Mouse (Mus musculus): ENCODE results near the gene Alkal2. TPM values are rescaled to one million over a fixed set of nuclear protein-coding genes. Genes with fewer than 3 reads are reported as not detected.

The Alkal2 gene
- polyA plus RNA-seq, 1 experiment from 2014 or later: 0.58 TPM

DNA sequence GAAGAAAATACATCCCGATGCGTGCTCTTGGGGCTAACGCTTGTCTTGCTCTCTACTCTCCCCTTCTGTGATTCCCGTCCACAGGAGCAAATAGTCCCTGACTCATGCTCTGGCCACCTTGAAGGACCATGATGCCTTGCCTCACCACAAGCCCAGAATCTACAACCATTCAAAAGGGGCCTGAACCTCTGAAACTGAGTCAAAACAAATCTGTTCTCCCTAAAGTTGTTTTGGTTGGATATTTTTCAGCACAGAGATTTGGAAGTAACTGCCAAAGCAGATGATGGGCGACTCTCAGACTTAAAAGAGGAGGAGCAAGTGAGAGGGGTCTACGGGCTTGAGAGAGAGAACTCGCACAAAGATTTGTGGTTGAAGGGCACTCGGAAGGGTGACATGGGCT is 26.7 kb downstream of the Alkal2 start:
- Histone ChIP-seq H3K36me3 (ENCODE audit: control insufficient read depth, insufficient read depth, low read length) (no peaks in the 10 kb centered on the region), H3K27me3 (ENCODE audit: control insufficient read depth, insufficient read depth, low read length) (no peaks in the 10 kb centered on the region), H3K27ac (replicated peaks; ENCODE audit: low read depth, low read length) (no peak overlapping the region), H3K9ac (replicated peaks; ENCODE audit: low read length) (peak overlapping the region; percentile 83), H3K4me3 (replicated peaks; ENCODE audit: low read depth, low read length) (peak overlapping the region; percentile 53), H3K9me3 (ENCODE audit: control insufficient read depth, low read length) (no peaks in the 10 kb centered on the region), H3K4me2 (ENCODE audit: low read length) (peak overlapping the region; percentile 90), H3K4me1 (ENCODE audit: control insufficient read depth, insufficient read depth, low read length) (peaks cover 24% of the 10 kb centered on the region)
- DNase-seq (no peak), ATAC-seq (ENCODE audit: low FRiP score, low TSS enrichment) (no peak)
- 20% methylated on average over 8 of the region's 8 CpGs for WGBS

- Histone ChIP-seq H3K4me2 (ENCODE audit: low read length) (peak within 1 kb of the TSS; percentile 90), H3K27me3 (ENCODE audit: control insufficient read depth, insufficient read depth, low read length) (no peaks in the 10 kb centered on the region), H3K4me3 (replicated peaks; ENCODE audit: low read depth, low read length) (peak within 1 kb of the TSS; percentile 53), H3K27ac (replicated peaks; ENCODE audit: low read depth, low read length) (peak within 1 kb of the TSS; percentile 49), H3K36me3 (ENCODE audit: control insufficient read depth, insufficient read depth, low read length) (no peaks in the 10 kb centered on the region), H3K4me1 (ENCODE audit: control insufficient read depth, insufficient read depth, low read length) (peaks cover 24% of the 10 kb centered on the region), H3K9ac (replicated peaks; ENCODE audit: low read length) (peak within 1 kb of the TSS; percentile 83), H3K9me3 (ENCODE audit: control insufficient read depth, low read length) (no peaks in the 10 kb centered on the region)
- under 1% methylated on average over 52 of the region's 52 CpGs for WGBS
- DNase-seq (peak; percentile 98), ATAC-seq (ENCODE audit: low FRiP score, low TSS enrichment) (peak; percentile 98)
Measured at GRCm38 (mm10) chr12:30911261-30912047, 27.3 kb downstream of the Alkal2 start, which contains the start of the genes Acp1 and Sh3yl1. Gene Acp1 (minus strand): TSS chr12:30911589. Gene Sh3yl1 (plus strand): TSS chr12:30911668.

- peak overlapping the region; percentile 83 for H3K9ac ChIP-seq (replicated peaks; ENCODE audit: low read length)
- H3K27me3 ChIP-seq (ENCODE audit: control insufficient read depth, insufficient read depth, low read length): no peaks in the 10 kb centered on the region
- peak overlapping the region; percentile 90 for H3K4me2 ChIP-seq (ENCODE audit: low read length)
- DNase-seq (peak; percentile 70), ATAC-seq (ENCODE audit: low FRiP score, low TSS enrichment) (peak; percentile 57; the same call in 1 of the 2 replicates)
- 0 out of 2 replicates have a peak overlapping the region, but pooled peaks have one; percentile 10 for H3K27ac ChIP-seq (replicated peaks; ENCODE audit: low read depth, low read length)
- H3K4me1 ChIP-seq (ENCODE audit: control insufficient read depth, insufficient read depth, low read length): peaks cover 24% of the 10 kb centered on the region
- H3K9me3 ChIP-seq (ENCODE audit: control insufficient read depth, low read length): no peaks in the 10 kb centered on the region
- no peaks in the 10 kb centered on the region for H3K36me3 ChIP-seq (ENCODE audit: control insufficient read depth, insufficient read depth, low read length)
- peak overlapping the region; percentile 53 for H3K4me3 ChIP-seq (replicated peaks; ENCODE audit: low read depth, low read length)
- 0% methylated on average over 19 of the region's 19 CpGs for WGBS
Measured at GRCm38 (mm10) chr12:30912048-30912381, 27.9 kb downstream of the Alkal2 start.

- H3K9ac ChIP-seq (replicated peaks; ENCODE audit: low read length): no peak overlapping the region; the same call in 1 of the 2 replicates
Measured at GRCm38 (mm10) chr12:30912840-30913239, 28.7 kb downstream of the Alkal2 start.

GRCm38 (mm10) chr12:30922401-30922800 is 38.3 kb downstream of the Alkal2 start:
- Histone ChIP-seq H3K27me3 (ENCODE audit: control insufficient read depth, insufficient read depth, low read length) (no peaks in the 10 kb centered on the region), H3K4me2 (ENCODE audit: low read length) (no peak overlapping the region), H3K4me3 (replicated peaks; ENCODE audit: low read depth, low read length) (no peak overlapping the region), H3K36me3 (ENCODE audit: control insufficient read depth, insufficient read depth, low read length) (peaks cover 15% of the 10 kb centered on the region), H3K27ac (replicated peaks; ENCODE audit: low read depth, low read length) (no peak overlapping the region), H3K9me3 (ENCODE audit: control insufficient read depth, low read length) (no peaks in the 10 kb centered on the region), H3K4me1 (ENCODE audit: control insufficient read depth, insufficient read depth, low read length) (no peaks in the 10 kb centered on the region), H3K9ac (replicated peaks; ENCODE audit: low read length) (no peak overlapping the region)
- DNase-seq (no peak), ATAC-seq (ENCODE audit: low FRiP score, low TSS enrichment) (no peak)
- 93% methylated on average over 3 of the region's 3 CpGs for WGBS

More at GRCm38 (mm10) chr12:30912840-30913239, 28.7 kb downstream of the Alkal2 start:
- no peak for ATAC-seq (ENCODE audit: low FRiP score, low TSS enrichment)
- no peak for DNase-seq
- H3K9me3 ChIP-seq (ENCODE audit: control insufficient read depth, low read length): no peaks in the 10 kb centered on the region
- H3K27ac ChIP-seq (replicated peaks; ENCODE audit: low read depth, low read length): no peak overlapping the region
- WGBS: 63% methylated on average over 3 of the region's 3 CpGs
- H3K4me2 ChIP-seq (ENCODE audit: low read length): peak overlapping the region; percentile 90
- no peaks in the 10 kb centered on the region for H3K36me3 ChIP-seq (ENCODE audit: control insufficient read depth, insufficient read depth, low read length)
- H3K4me3 ChIP-seq (replicated peaks; ENCODE audit: low read depth, low read length): peak overlapping the region; percentile 53
- peaks cover 24% of the 10 kb centered on the region for H3K4me1 ChIP-seq (ENCODE audit: control insufficient read depth, insufficient read depth, low read length)
- no peaks in the 10 kb centered on the region for H3K27me3 ChIP-seq (ENCODE audit: control insufficient read depth, insufficient read depth, low read length)

DNA sequence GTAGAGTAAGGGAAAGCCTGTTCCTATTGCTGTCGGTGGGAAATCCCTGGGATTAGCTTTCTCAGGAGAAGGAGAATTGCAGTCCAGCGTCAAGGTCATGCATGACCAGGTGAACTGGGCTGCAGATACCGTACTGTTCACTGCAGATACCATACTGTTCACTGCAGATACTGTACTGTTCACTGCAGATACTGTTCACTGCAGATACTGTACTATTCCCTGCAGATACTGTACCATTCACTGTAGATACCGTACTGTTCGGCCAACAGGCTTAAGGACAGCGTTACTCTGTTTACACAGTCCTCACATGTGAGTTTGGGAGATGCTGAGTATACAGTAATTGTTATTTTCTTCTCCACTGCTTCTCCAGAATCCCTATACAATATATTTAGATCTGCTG is 44.1 kb downstream of the Alkal2 start:
- H3K9ac ChIP-seq (replicated peaks; ENCODE audit: low read length): no peak overlapping the region
- H3K27ac ChIP-seq (replicated peaks; ENCODE audit: low read depth, low read length): no peak overlapping the region
- peaks cover 21% of the 10 kb centered on the region for H3K36me3 ChIP-seq (ENCODE audit: control insufficient read depth, insufficient read depth, low read length)
- DNase-seq (no peak), ATAC-seq (ENCODE audit: low FRiP score, low TSS enrichment) (no peak)
- no peaks in the 10 kb centered on the region for H3K4me1 ChIP-seq (ENCODE audit: control insufficient read depth, insufficient read depth, low read length)
- no peaks in the 10 kb centered on the region for H3K27me3 ChIP-seq (ENCODE audit: control insufficient read depth, insufficient read depth, low read length)
- H3K4me3 ChIP-seq (replicated peaks; ENCODE audit: low read depth, low read length): no peak overlapping the region
- 89% methylated on average over 6 of the region's 6 CpGs for WGBS
- no peaks in the 10 kb centered on the region for H3K9me3 ChIP-seq (ENCODE audit: control insufficient read depth, low read length)
- H3K4me2 ChIP-seq (ENCODE audit: low read length): no peak overlapping the region

DNA sequence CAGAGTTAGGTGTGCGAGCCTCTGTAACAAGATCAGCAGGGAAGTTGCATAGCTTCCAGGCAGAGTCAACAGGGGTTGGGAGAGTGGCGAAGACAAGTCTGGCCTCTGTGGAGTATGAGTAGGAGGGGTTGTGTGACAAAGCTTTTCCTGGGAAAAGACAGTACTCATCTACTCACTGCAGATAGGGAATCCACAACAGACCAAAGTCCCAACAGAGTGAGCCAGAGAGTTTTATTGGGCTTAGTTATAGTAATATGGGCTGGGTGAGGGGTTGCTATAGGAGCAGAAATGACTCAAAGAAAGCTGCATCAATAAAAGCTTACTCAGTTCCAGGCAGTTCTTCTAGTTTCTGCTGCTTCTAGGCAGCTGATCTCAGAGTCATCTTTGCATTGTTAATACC is 49.2 kb downstream of the Alkal2 start:
- no peaks in the 10 kb centered on the region for H3K9me3 ChIP-seq (ENCODE audit: control insufficient read depth, low read length)
- H3K4me1 ChIP-seq (ENCODE audit: control insufficient read depth, insufficient read depth, low read length): no peaks in the 10 kb centered on the region
- H3K4me2 ChIP-seq (ENCODE audit: low read length): no peak overlapping the region
- DNase-seq (no peak), ATAC-seq (ENCODE audit: low FRiP score, low TSS enrichment) (no peak)
- 88% methylated on average over 2 of the region's 2 CpGs for WGBS
- H3K36me3 ChIP-seq (ENCODE audit: control insufficient read depth, insufficient read depth, low read length): peaks cover under 1% of the 10 kb centered on the region; the same call in 1 of the 2 replicates
- no peaks in the 10 kb centered on the region for H3K27me3 ChIP-seq (ENCODE audit: control insufficient read depth, insufficient read depth, low read length)
- H3K9ac ChIP-seq (replicated peaks; ENCODE audit: low read length): no peak overlapping the region
- no peak overlapping the region for H3K4me3 ChIP-seq (replicated peaks; ENCODE audit: low read depth, low read length)
- H3K27ac ChIP-seq (replicated peaks; ENCODE audit: low read depth, low read length): no peak overlapping the region

GRCm38 (mm10) chr12:30936899-30937298 is 52.8 kb downstream of the Alkal2 start:
- Histone ChIP-seq H3K4me2 (ENCODE audit: low read length) (no peak overlapping the region), H3K4me3 (replicated peaks; ENCODE audit: low read depth, low read length) (no peak overlapping the region), H3K9me3 (ENCODE audit: control insufficient read depth, low read length) (no peaks in the 10 kb centered on the region), H3K27me3 (ENCODE audit: control insufficient read depth, insufficient read depth, low read length) (no peaks in the 10 kb centered on the region), H3K27ac (replicated peaks; ENCODE audit: low read depth, low read length) (no peak overlapping the region), H3K36me3 (ENCODE audit: control insufficient read depth, insufficient read depth, low read length) (peaks cover 27% of the 10 kb centered on the region), H3K9ac (replicated peaks; ENCODE audit: low read length) (no peak overlapping the region), H3K4me1 (ENCODE audit: control insufficient read depth, insufficient read depth, low read length) (no peaks in the 10 kb centered on the region)
- no peak for DNase-seq
- 79% methylated on average over 2 of the region's 2 CpGs for WGBS
- no peak for ATAC-seq (ENCODE audit: low FRiP score, low TSS enrichment)
